Mouse (Mus musculus): ENCODE results near the gene Kcnn1. TPM values are rescaled to one million over a fixed set of nuclear protein-coding genes. Genes with fewer than 3 reads are reported as not detected.

The Kcnn1 gene
- polyA plus RNA-seq, 1 experiment from 2014 or later: 6.7 TPM

DNA sequence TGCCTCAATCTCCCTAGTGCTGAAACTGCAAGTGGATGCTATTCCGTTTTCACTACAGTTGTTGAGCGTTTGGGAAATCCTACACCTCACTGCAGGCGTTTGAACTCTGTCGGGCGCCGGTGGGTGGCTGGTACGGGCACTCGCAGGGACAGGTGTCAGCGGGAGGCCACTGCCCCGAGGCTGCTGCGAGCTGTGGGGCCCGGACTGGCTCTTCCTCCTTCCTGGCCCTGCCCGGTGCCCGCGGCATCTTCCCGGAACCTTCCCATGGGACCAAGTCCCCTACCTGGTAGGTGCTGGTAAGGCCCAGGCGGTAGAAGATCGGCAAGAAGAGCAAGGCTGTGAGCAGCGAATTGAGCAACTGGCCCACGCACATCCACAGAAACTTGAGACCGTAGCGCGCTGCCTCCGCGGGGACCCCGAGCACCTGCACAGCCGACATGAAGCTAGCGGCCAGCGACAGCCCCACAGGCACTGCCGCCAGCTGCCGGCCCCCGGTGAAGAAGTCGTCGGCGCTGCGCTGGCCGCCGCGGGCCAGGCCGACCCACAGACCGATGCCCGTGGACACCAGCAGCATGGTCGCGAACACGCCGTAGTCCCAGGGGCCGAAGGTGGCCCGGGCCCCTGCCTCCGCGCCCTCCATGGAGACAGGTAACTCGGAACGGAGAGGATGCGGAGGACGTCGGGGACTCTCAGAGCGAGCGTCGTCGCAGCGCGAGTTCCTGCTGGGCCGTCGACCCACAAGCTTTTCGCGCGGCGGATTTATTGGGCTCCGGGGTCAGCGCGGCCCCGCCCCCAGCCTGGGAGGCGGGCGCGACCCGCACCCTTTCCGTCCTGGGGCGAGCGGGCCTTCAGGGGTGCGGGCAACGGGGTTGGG is 29.2 kb upstream of the Kcnn1 start, which contains the start of gene Slc5a5:
Gene Slc5a5, minus strand, starts transcription at position 736 of the 874 bp plus-strand sequence.
- 2% methylated on average over 80 of the region's 80 CpGs for WGBS
- peak within 1 kb of the TSS; percentile 44 for H3K4me2 ChIP-seq (replicated peaks)
- H3K36me3 ChIP-seq: peaks cover 26% of the 10 kb centered on the region
- H3K9me3 ChIP-seq: no peaks in the 10 kb centered on the region
- ATAC-seq (ENCODE audit: insufficient number of reproducible peaks, insufficient read depth, low FRiP score, low TSS enrichment): no peak
- H3K4me3 ChIP-seq: peak within 1 kb of the TSS; percentile 13
- peaks cover 59% of the 10 kb centered on the region for H3K27me3 ChIP-seq
- H3K27ac ChIP-seq: no peak within 1 kb of the TSS
- peaks cover 37% of the 10 kb centered on the region for H3K4me1 ChIP-seq
- no peak within 1 kb of the TSS for H3K9ac ChIP-seq

DNA sequence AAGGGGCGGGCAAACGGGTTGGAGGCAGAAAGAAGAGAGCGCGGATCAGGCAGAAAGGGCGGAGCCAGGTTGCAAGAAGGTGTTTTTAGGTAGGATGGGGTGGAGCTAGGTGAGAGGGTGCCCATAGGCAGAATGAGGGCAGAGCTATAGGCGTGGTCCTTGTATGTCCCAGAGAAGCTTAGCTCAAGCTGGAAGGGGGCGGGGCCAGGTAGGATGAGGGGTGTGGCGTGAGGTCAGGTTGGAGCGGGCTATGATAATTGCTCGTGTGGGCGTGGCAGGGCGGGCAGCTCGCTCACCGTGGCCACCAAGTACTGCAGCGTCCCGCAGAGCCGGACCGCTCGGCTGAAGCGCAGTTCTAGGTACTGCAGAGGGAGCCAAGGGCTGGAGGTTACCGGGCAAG is 28.3 kb upstream of the Kcnn1 start:
- peaks cover 59% of the 10 kb centered on the region for H3K27me3 ChIP-seq
- ATAC-seq (ENCODE audit: insufficient number of reproducible peaks, insufficient read depth, low FRiP score, low TSS enrichment): no peak
- peak overlapping the region; percentile 44; the same call in 1 of the 2 replicates for H3K4me2 ChIP-seq (replicated peaks)
- H3K9ac ChIP-seq: no peak overlapping the region
- peaks cover 26% of the 10 kb centered on the region for H3K36me3 ChIP-seq
- 3% methylated on average over 21 of the region's 21 CpGs for WGBS
- 0 out of 2 replicates have a peak overlapping the region, but pooled peaks have one; percentile 3 for H3K4me3 ChIP-seq
- no peaks in the 10 kb centered on the region for H3K9me3 ChIP-seq
- no peak overlapping the region for H3K27ac ChIP-seq
- peaks cover 36% of the 10 kb centered on the region for H3K4me1 ChIP-seq

DNA sequence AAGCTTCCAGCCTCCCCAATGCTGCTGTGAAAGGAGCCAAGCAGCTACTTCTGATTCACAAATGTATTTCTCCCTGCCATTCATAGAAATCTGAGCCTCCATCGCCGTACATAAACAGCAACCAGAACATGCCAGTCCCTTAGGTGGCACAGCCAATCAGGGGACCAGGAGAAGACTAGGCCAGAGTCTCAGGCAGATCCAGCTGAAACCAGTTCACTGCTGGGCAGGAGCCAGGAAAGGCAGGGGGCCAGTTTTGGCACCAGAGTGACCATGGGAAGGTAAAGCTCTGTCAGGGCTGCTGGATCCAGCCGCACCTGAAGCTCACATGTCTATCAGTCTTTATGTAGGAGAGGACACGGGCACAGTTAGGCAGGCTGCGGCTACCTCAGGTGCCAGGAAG is 27.6 kb upstream of the Kcnn1 start:
- no peak overlapping the region for H3K27ac ChIP-seq
- no peak overlapping the region for H3K4me2 ChIP-seq (replicated peaks)
- H3K4me1 ChIP-seq: peaks cover 30% of the 10 kb centered on the region
- peaks cover 59% of the 10 kb centered on the region for H3K27me3 ChIP-seq
- no peaks in the 10 kb centered on the region for H3K9me3 ChIP-seq
- no peak for ATAC-seq (ENCODE audit: insufficient number of reproducible peaks, insufficient read depth, low FRiP score, low TSS enrichment)
- H3K36me3 ChIP-seq: peaks cover 24% of the 10 kb centered on the region
- 86% methylated on average over 5 of the region's 5 CpGs for WGBS
- H3K9ac ChIP-seq: no peak overlapping the region
- H3K4me3 ChIP-seq: no peak overlapping the region

DNA sequence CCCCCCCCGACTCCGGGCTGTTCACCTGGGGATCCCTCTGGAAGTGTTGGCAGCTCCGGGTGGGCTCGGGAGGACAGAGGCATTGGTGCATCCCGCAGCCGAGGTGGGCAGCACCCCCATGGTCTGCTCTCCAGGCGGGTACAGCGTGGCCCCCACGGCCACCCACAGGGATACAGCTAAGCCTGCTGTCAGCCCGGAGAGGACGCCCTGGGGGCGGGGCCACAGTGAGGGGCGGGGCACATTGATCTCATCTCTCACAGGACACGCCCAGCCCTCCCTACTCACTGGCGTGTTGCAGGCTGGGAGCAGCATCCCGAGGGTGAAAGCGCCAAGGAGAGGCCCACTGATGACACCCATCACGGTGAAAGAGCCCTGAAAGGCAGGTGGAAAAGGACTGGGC is 24.6 kb upstream of the Kcnn1 start:
- Histone ChIP-seq H3K9ac (no peak overlapping the region), H3K9me3 (no peaks in the 10 kb centered on the region), H3K27ac (no peak overlapping the region), H3K36me3 (no peaks in the 10 kb centered on the region), H3K4me1 (peaks cover 15% of the 10 kb centered on the region), H3K4me2 (replicated peaks) (peak overlapping the region; percentile 3; the same call in 1 of the 2 replicates), H3K27me3 (peaks cover 35% of the 10 kb centered on the region), H3K4me3 (no peak overlapping the region)
- no peak for ATAC-seq (ENCODE audit: insufficient number of reproducible peaks, insufficient read depth, low FRiP score, low TSS enrichment)
- 2% methylated on average over 18 of the region's 18 CpGs for WGBS

DNA sequence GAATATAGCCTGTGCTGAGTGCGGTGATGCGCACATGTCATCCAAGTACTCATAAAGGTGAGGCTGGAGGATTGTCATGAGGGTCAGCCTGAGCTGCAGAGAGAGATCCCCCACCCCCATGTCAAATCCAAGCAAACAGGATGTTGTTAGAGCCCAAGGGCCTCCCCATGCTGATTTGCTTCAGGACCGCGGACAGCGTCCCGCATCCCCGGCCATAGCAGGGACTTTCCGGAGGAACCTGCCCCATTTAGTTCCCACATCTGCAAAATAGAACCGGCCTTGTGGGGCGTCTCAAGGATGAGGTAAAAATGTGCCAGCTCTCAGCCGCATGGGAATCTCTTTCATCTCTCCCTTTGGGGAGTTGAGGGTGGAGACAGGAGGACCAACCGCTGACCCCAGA is 22.6 kb upstream of the Kcnn1 start:
- 14% methylated on average over 12 of the region's 12 CpGs for WGBS
- H3K9me3 ChIP-seq: no peaks in the 10 kb centered on the region
- H3K9ac ChIP-seq: no peak overlapping the region
- no peaks in the 10 kb centered on the region for H3K36me3 ChIP-seq
- H3K4me2 ChIP-seq (replicated peaks): no peak overlapping the region
- no peak overlapping the region for H3K4me3 ChIP-seq
- peaks cover 14% of the 10 kb centered on the region for H3K27me3 ChIP-seq
- H3K4me1 ChIP-seq: 0 out of 2 replicates have a peak, but pooled peaks cover 4% of the 10 kb centered on the region
- no peak for ATAC-seq (ENCODE audit: insufficient number of reproducible peaks, insufficient read depth, low FRiP score, low TSS enrichment)
- H3K27ac ChIP-seq: no peak overlapping the region

DNA sequence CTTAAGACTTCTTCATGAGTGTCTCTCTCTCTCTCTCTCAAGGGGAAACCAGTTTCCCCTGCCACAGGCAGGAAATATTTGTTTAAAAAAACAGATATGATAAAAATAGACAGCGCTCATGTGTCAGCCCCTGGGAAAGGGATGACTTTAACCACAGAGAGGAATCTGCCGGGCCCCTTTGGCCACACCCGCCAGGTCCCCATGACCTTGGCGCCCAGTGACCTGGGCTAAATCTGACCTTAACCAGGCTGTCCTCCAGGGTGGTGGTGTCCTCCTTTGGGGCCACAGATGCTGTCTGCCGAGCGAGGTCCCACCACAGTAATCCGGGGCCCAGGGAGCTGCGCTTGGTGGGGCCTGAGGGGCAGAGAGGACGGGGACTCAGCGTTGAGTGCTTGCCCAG is 21.6 kb upstream of the Kcnn1 start:
- Histone ChIP-seq H3K27ac (no peak overlapping the region), H3K36me3 (no peaks in the 10 kb centered on the region), H3K4me1 (peaks cover 12% of the 10 kb centered on the region; the same call in 1 of the 2 replicates), H3K9me3 (no peaks in the 10 kb centered on the region), H3K9ac (no peak overlapping the region), H3K4me3 (no peak overlapping the region), H3K27me3 (peaks cover 8% of the 10 kb centered on the region; the same call in 1 of the 2 replicates), H3K4me2 (replicated peaks) (no peak overlapping the region)
- ATAC-seq (ENCODE audit: insufficient number of reproducible peaks, insufficient read depth, low FRiP score, low TSS enrichment): no peak
- WGBS: 86% methylated on average over 10 of the region's 10 CpGs

DNA sequence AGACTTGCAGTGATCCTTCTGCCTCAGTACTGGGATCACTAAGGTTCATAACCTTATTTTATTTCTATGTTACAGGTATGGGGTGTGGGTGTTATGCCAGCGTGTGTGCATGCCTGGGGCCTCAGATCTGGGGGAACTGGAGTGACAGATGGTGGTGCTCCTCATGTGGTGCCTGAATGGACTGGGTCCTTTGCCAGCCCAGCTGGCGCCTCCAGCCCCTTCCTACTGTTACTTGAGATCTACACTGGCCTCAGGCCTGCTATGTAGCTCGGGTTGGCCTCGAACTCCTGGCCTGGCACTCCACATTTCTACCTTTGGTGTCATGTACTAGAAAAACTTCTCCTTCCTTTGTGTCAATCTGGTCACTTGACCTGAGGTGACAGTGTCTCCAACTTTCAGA is 21.1 kb upstream of the Kcnn1 start:
- WGBS: 81% methylated on average over 4 of the region's 4 CpGs
- ATAC-seq (ENCODE audit: insufficient number of reproducible peaks, insufficient read depth, low FRiP score, low TSS enrichment): no peak
- H3K4me3 ChIP-seq: no peak overlapping the region

DNA sequence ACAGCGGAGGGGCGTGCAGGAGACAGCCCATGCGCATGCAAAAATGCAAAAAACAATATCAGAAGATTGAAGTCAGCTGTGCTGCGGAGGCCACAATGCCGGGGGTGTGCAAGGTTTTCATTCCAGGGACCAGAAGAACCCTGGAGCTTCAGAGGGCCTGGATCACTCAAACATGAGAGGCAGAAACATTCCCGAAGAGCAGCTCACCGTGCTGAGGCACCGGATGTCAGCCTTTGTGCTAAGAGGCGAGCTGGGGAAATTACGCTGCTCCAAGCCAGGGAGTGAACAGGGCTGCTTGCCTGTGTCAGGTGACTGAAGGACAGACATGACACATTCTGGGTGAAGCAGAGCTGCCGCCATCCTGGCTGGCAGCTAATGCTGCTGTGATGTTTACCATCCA is 17.5 kb upstream of the Kcnn1 start:
- H3K9me3 ChIP-seq: no peaks in the 10 kb centered on the region
- H3K27me3 ChIP-seq: no peaks in the 10 kb centered on the region
- H3K27ac ChIP-seq: no peak overlapping the region
- H3K4me2 ChIP-seq (replicated peaks): no peak overlapping the region
- no peak for ATAC-seq (ENCODE audit: insufficient number of reproducible peaks, insufficient read depth, low FRiP score, low TSS enrichment)
- H3K4me1 ChIP-seq: peaks cover 12% of the 10 kb centered on the region; the same call in 1 of the 2 replicates
- H3K9ac ChIP-seq: no peak overlapping the region
- H3K36me3 ChIP-seq: no peaks in the 10 kb centered on the region
- no peak overlapping the region for H3K4me3 ChIP-seq
- 19% methylated on average over 11 of the region's 11 CpGs for WGBS

More for the DNA sequence above, 21.1 kb upstream of the Kcnn1 start:
- Histone ChIP-seq H3K4me2 (replicated peaks) (no peak overlapping the region), H3K9ac (no peak overlapping the region), H3K9me3 (no peaks in the 10 kb centered on the region), H3K36me3 (no peaks in the 10 kb centered on the region), H3K4me1 (peaks cover 12% of the 10 kb centered on the region; the same call in 1 of the 2 replicates), H3K27ac (no peak overlapping the region), H3K27me3 (peaks cover 7% of the 10 kb centered on the region; the same call in 1 of the 2 replicates)

DNA sequence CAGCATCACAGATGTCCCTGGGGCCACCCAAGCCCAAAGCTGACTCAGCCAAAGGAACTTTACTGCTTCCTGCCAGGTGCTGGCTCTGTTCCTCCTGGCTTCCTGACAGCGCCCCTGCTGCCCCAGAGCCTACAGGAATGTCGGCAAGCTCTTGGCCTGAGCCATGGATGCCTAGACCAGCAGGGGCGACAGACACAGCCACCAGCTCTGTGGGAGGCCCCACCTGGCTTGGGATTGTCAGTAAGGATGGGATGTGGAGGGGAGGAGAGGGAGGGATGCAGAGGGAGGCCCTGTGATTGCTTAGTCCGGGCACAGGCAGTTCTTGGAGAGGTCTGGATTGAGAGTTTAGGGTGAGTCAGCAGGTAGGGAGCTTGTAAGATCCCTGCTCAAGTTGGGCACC is 17.1 kb upstream of the Kcnn1 start:
- WGBS: 7% methylated on average over 4 of the region's 4 CpGs
- Histone ChIP-seq H3K36me3 (no peaks in the 10 kb centered on the region), H3K4me1 (peaks cover 12% of the 10 kb centered on the region; the same call in 1 of the 2 replicates), H3K9ac (0 out of 2 replicates have a peak overlapping the region, but pooled peaks have one; percentile 20), H3K27ac (no peak overlapping the region), H3K9me3 (no peaks in the 10 kb centered on the region), H3K27me3 (no peaks in the 10 kb centered on the region), H3K4me3 (no peak overlapping the region), H3K4me2 (replicated peaks) (no peak overlapping the region)
- no peak for ATAC-seq (ENCODE audit: insufficient number of reproducible peaks, insufficient read depth, low FRiP score, low TSS enrichment)

DNA sequence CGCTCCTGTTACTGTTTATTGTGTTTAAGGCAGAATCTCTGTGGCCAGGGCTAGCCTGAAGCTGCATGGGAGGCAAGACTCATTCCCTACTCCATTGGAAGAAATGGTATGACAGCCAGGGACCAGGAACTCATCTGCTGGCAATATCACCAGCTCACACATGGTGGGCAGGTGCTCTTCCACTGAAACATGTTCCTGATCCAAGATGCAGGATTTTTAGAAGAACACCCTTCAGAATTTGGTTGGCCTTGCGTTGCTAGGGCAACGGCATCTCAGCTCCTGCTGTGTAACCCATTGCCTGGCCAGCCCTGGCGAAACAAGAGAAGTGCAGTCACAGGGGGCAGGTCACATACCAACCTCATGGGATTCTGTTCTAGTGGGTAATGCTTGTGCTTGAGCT is 16.4 kb upstream of the Kcnn1 start:
- H3K9me3 ChIP-seq: no peaks in the 10 kb centered on the region
- H3K4me1 ChIP-seq: peaks cover 12% of the 10 kb centered on the region; the same call in 1 of the 2 replicates
- ATAC-seq (ENCODE audit: insufficient number of reproducible peaks, insufficient read depth, low FRiP score, low TSS enrichment): no peak
- H3K9ac ChIP-seq: no peak overlapping the region
- no peak overlapping the region for H3K4me3 ChIP-seq
- H3K36me3 ChIP-seq: no peaks in the 10 kb centered on the region
- no peak overlapping the region for H3K4me2 ChIP-seq (replicated peaks)
- 52% methylated on average over 4 of the region's 4 CpGs for WGBS
- H3K27me3 ChIP-seq: no peaks in the 10 kb centered on the region
- H3K27ac ChIP-seq: no peak overlapping the region

DNA sequence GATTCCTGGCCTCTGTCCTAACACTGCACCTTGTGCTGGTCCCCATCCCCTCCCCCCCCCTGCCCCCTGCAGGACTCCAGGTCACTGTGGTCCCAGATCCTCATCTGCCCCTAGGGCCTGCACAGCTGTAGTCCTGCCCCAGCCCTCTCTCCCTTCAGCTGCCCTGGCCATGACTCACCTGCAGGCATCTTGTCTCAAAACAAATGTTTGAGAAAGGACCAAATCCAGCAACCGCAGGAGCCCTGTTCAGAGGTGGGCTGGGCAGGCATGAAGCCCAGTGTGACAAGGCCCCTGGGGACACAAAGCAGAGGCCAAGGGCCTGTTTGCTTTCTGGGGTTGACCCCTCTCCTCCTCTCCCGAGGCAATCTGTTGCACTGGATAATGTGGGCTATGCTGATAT is 15.1 kb upstream of the Kcnn1 start:
- H3K4me3 ChIP-seq: no peak overlapping the region
- peaks cover 12% of the 10 kb centered on the region; the same call in 1 of the 2 replicates for H3K4me1 ChIP-seq
- no peaks in the 10 kb centered on the region for H3K27me3 ChIP-seq
- no peak for ATAC-seq (ENCODE audit: insufficient number of reproducible peaks, insufficient read depth, low FRiP score, low TSS enrichment)
- no peaks in the 10 kb centered on the region for H3K36me3 ChIP-seq
- H3K9me3 ChIP-seq: no peaks in the 10 kb centered on the region
- H3K4me2 ChIP-seq (replicated peaks): no peak overlapping the region
- H3K9ac ChIP-seq: no peak overlapping the region
- WGBS: 44% methylated on average over 2 of the region's 2 CpGs
- no peak overlapping the region for H3K27ac ChIP-seq

DNA sequence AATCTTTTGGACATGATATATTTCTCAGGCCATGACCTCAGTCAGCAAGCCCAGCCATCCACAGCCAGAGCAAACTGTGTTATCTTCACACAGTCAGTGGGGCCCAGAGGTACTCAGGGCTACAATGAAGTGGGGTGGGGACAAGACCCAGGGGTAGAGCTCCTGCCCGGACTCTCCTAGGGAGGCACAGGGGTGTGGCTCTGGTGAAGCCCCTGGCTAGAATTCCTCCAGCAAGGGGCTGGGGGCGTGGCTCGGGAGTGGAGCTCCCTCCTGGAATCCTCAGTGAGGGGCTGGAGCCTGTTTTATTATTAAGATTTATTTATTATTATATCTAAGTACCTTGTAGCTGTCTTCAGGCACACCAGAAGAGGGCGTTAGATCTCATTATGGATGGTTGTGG is 13.3 kb upstream of the Kcnn1 start:
- Histone ChIP-seq H3K4me1 (peaks cover 17% of the 10 kb centered on the region; the same call in 1 of the 2 replicates), H3K27me3 (no peaks in the 10 kb centered on the region), H3K4me2 (replicated peaks) (no peak overlapping the region), H3K9me3 (no peaks in the 10 kb centered on the region), H3K4me3 (no peak overlapping the region), H3K36me3 (no peaks in the 10 kb centered on the region), H3K9ac (no peak overlapping the region), H3K27ac (no peak overlapping the region)
- ATAC-seq (ENCODE audit: insufficient number of reproducible peaks, insufficient read depth, low FRiP score, low TSS enrichment): no peak
- WGBS: 56% methylated on average over 4 of the region's 4 CpGs
